Mouse (Mus musculus) cerebral cortex, adult 2 months (tissue): Measurements from ENCODE around the gene Cntd1.

Experiments
- WGBS: fragments of 180-500 bp; shearing (Covaris S2); methylation state at CpG from one replicate; pipeline ENCODE4 v1.1.7; 2018; 5-methylcytosine and 5-hydroxymethylcytosine counted together

Cntd1 gene

GRCm38 (mm10) chr11:101255826-101256775, 22.7 kb upstream of the Cntd1 start:
- WGBS = 70% methylated on average over 13 of the region's 13 CpGs

DNA sequence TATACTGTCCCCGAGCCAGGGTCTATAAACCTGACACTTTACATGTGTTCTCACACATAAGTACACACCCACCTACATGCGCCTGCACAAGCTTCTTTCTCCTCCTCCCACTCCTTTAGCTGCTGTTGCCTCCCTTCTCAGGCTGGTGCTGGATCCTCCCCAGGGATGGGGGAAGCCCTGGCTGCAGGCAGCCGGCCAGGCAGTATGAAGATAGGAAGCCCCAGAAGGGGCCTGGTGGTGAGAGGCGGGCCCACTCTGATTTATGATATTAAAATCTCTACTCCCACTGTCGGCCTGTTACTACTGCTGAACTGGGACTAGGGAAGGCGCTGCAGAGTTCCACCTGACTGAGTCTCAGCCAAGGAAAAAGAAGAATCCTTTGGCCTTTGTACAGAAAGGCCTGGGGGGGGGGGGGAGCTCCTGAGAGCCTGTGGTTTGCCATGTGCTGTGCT, 19.5 kb upstream of the Cntd1 start:
- WGBS = 41% methylated on average over 6 of the region's 6 CpGs

- under 1% methylated on average over 43 of the region's 43 CpGs for WGBS
Observed at GRCm38 (mm10) chr11:101259948-101260825, 18.6 kb upstream of the Cntd1 start, which contains the start of gene Wnk4. Wnk4 (plus strand) TSS chr11:101260567.

DNA sequence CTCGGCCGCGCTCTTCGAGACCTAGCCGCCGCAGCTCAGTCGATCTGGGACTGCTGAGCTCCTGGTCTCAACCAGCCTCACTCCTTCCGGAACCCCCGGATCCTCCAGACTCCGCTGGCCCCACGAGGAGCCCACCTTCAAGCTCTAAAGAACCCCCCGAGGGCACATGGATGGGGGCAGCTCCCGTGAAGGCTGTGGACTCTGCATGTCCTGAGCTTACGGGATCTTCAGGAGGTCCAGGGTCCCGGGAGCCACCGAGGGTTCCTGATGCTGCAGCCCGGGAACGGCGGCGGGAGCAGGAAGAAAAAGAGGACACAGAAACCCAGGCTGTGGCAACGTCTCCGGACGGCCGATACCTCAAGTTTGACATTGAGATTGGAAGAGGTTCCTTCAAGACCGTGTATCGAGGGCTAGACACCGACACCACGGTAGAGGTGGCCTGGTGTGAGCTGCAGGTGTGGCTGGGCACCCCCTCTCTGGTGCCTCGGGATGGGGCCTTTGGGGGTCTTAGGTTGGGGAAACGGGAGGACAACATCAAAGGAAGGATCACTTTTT, 17.9 kb upstream of the Cntd1 start:
- 5% methylated on average over 30 of the region's 30 CpGs for WGBS

- 8% methylated on average over 24 of the region's 24 CpGs for WGBS
Observed at GRCm38 (mm10) chr11:101262272-101262967, 16.4 kb upstream of the Cntd1 start.

- 15% methylated on average over 32 of the region's 32 CpGs for WGBS
Observed at GRCm38 (mm10) chr11:101263138-101263988, 15.4 kb upstream of the Cntd1 start.

GRCm38 (mm10) chr11:101263989-101264280, 14.9 kb upstream of the Cntd1 start:
- 14% methylated on average over 3 of the region's 3 CpGs for WGBS

DNA sequence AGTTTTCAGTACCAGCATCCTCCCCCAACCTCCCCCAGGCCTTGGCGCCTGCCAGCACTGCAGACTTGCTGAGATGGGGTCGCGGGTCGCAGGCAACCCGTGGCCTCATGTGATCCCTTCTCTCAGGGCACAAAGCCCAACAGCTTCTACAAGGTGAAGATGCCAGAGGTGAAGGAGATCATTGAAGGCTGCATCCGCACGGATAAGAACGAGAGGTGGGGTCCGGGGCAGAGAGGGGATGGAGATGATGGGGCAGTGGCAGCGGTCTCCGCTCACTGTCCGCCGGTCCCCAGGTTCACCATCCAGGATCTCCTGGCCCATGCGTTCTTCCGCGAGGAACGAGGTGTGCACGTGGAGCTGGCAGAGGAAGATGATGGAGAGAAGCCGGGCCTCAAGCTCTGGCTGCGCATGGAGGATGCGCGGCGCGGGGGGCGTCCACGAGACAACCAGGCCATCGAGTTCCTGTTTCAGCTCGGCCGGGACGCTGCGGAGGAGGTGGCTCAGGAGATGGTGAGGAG, 13.8 kb upstream of the Cntd1 start:
- 5% methylated on average over 31 of the region's 31 CpGs for WGBS

DNA sequence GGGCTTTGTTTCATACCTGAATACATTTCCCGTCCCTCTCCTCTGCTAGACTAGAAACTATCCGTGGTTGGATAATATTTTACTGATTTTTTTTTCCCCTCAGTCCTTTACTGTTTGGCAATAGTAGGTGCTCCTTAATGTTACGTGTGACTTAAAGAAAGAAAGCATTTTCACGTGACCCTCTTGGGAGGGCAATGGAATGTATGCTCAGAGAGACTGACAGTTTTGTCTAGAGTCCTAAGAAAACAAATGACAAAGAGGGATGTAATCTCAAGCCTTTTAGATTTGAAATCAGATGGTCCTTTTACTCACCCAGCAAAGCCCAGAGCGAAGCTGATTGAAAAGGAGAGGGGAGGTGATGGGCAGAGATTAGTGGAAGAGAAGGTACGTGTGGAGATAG, 12.9 kb upstream of the Cntd1 start:
- WGBS = 47% methylated on average over 6 of the region's 6 CpGs

- 62% methylated on average over 10 of the region's 10 CpGs for WGBS
Observed at GRCm38 (mm10) chr11:101269577-101270116, 9.2 kb upstream of the Cntd1 start.

DNA sequence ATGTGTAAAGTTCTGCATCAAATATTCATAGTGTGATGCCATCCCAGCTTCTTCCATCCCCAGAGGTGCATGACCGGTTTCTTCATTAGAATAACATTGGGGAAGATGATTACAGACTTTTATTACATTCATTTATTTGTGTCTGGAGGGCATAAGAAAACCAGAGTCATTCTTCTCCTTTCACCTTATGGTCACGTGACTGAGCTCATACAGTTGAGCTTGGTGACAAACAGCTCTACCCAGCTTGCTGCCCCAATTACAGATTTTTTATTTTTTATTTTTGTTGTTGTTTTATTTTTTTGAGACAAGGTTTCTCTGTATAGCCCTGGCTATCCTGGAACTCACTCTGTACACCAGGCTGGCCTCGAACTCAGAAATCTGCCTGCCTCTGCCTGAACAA, 6.4 kb upstream of the Cntd1 start:
- 90% methylated on average over 3 of the region's 3 CpGs for WGBS

DNA sequence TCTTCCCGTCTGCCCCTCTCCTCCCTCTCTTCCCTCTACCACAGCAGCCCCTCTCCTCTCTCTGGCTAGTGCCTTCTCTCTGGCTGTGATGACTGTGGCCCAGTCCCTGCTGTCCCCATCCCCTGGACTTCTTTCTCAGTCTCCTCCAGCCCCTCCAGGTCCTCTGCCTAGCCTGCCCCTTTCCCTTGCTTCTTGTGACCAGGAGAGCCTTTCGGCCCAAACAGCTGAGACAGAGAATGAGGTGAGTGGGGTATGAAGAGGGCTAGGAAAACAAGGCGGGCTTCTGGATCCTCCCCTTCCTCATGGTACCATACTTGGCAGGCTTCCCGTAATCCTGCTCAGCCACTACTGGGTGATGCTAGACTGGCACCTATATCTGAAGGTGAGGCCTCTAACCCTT, 3.5 kb upstream of the Cntd1 start:
- 75% methylated on average over 4 of the region's 4 CpGs for WGBS

- WGBS = 29% methylated on average over 27 of the region's 27 CpGs
Observed at GRCm38 (mm10) chr11:101276319-101277070, 2.3 kb upstream of the Cntd1 start.

GRCm38 (mm10) chr11:101277381-101278222, 1.2 kb upstream of the Cntd1 start:
- 51% methylated on average over 12 of the region's 12 CpGs for WGBS

GRCm38 (mm10) chr11:101279193-101279569, 369 bp downstream of the Cntd1 start:
- WGBS = 59% methylated on average over 14 of the region's 14 CpGs

GRCm38 (mm10) chr11:101280837-101281236, 2.0 kb downstream of the Cntd1 start:
- 65% methylated on average over 7 of the region's 7 CpGs for WGBS

DNA sequence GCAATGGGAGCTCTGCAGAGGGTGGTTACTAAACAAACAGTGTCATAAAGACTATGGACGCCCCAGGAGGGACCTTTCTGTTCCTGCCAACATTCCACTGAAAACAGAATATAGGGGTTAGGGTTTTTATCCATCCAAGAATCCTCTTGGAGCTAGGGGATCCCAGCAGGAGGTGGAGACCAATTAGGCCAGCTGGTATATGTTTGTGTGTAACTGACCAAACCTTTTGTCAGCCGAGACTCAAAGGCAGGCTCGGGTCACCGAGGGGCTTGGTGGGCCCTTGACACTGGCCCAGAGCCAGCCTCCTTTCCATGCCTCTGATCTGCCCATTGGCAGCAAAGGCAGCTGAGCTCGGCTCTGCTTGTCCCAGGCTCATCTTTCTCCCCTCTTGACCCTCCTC, 4.1 kb downstream of the Cntd1 start:
- 31% methylated on average over 5 of the region's 5 CpGs for WGBS

- WGBS = 77% methylated on average over 4 of the region's 4 CpGs
Observed at GRCm38 (mm10) chr11:101283805-101284204, 5.0 kb downstream of the Cntd1 start.

- WGBS = 69% methylated on average over 9 of the region's 9 CpGs
Observed at GRCm38 (mm10) chr11:101287306-101287705, 8.5 kb downstream of the Cntd1 start.
